Mouse (Mus musculus) liver, postnatal 0 days (tissue): ENCODE results near the gene Smpx. TPM values are rescaled to one million over a fixed set of nuclear protein-coding genes. Genes with fewer than 3 reads are reported as not detected.

Experiments
- ATAC-seq: fragments of 200-750 bp; cut with Nextera tagmentation; 2 replicates; pipeline ENCODE4 v1.8.0; 2017; ENCODE audit warnings: mild to moderate bottlenecking, moderate library complexity
- DNase-seq: peaks from one replicate; pipeline ENCODE4 v3.0.0-alpha.2; 2016
- H3K27ac ChIP-seq: fragments of 300-500 bp; sonication (generic); 2 replicates; pipeline ENCODE4 v1.5.1; 2014; ENCODE audit warnings: antibody characterized with exemption, moderate library complexity, mild to moderate bottlenecking, low read depth
- H3K27me3 ChIP-seq: fragments of 300-500 bp; sonication (generic); 2 replicates; pipeline ENCODE4 v1.6.1; 2014; ENCODE audit warnings: low read length, control low read depth, mixed read lengths; ENCODE audit not compliant: insufficient read depth
- H3K36me3 ChIP-seq: fragments of 300-500 bp; sonication (generic); replicated peaks from 2 replicates; pipeline ENCODE4 v1.6.1; 2014; ENCODE audit warnings: mild to moderate bottlenecking, control low read depth, low read length, moderate library complexity, mixed read lengths; ENCODE audit not compliant: insufficient read depth
- H3K4me1 ChIP-seq: fragments of 300-500 bp; sonication (generic); 2 replicates; pipeline ENCODE4 v1.6.1; 2014; ENCODE audit warnings: antibody characterized with exemption, mild to moderate bottlenecking, control low read depth; ENCODE audit not compliant: insufficient read depth
- H3K4me2 ChIP-seq: fragments of 300-500 bp; sonication (generic); 2 replicates; pipeline ENCODE4 v1.6.1; 2014; ENCODE audit warnings: low read depth, mild to moderate bottlenecking, low read length, moderate library complexity, mixed read lengths
- H3K4me3 ChIP-seq: fragments of 300-500 bp; sonication (generic); 2 replicates; pipeline ENCODE4 v1.5.1; 2014; ENCODE audit warnings: low read depth, low read length
- H3K9ac ChIP-seq: fragments of 300-500 bp; sonication (generic); replicated peaks from 2 replicates; pipeline ENCODE4 v1.6.1; 2014; ENCODE audit warnings: mild to moderate bottlenecking, moderate library complexity
- H3K9me3 ChIP-seq: fragments of 300-500 bp; sonication (generic); 2 replicates; pipeline ENCODE4 v1.6.1; 2016; ENCODE audit warnings: mild to moderate bottlenecking, control low read depth, low read length, mixed read lengths
- CTCF ChIP-seq: sonication (generic); IDR thresholded peaks from 2 replicates; pipeline ENCODE4 v1.5.1; 2016; ENCODE audit warnings: antibody characterized with exemption, low read depth
- EP300 ChIP-seq: IDR thresholded peaks from 2 replicates; pipeline ENCODE4 v1.6.1; 2016; ENCODE audit warnings: antibody characterized with exemption, low read depth, mild to moderate bottlenecking
- WGBS: fragments of 180-500 bp; shearing (Covaris S2); extraction: QIAGEN DNeasy Blood & Tissue Kit; methylation state at CpG from one replicate; pipeline ENCODE4 v1.1.7; 2014; ENCODE audit not compliant: insufficient replicate concordance; 5-methylcytosine and 5-hydroxymethylcytosine counted together
- polyA plus RNA-seq: library from polyadenylated mRNA; unstranded; fragments of >200 nt; fragmentation: Nextera tagmentation; extraction: Ambion mirVana; gene quantifications from 2 replicates; pipeline ENCODE4 v1.2.1, GENCODE M21; 2015

Gene Smpx
- polyA plus RNA-seq, 1 experiment from 2014 or later: 0.36 TPM

DNA sequence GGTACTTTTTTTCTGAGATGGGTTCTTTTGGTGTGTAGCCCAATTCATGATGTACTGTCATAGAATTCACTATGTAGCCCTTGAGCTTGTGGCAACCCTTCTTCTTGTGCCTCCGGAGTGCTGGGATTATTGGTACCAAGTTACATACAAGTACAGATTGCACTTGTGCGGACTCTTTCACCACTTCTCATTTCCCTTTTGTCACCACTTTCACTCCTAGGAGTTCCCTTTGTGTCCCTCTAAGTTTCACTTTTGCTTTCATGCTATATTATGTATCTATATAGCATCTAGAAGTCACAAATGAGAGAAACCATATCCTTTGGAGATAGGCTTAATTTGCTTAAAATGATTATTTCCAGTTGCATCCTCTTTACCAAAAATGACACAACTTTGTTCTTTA, 103.0 kb downstream of the Smpx start:
- H3K9ac ChIP-seq: no peak overlapping the region
- H3K4me2 ChIP-seq: no peak overlapping the region
- no peaks in the 10 kb centered on the region for H3K36me3 ChIP-seq
- H3K9me3 ChIP-seq: no peaks in the 10 kb centered on the region
- H3K4me3 ChIP-seq: no peak overlapping the region
- no peak for ATAC-seq
- no peaks in the 10 kb centered on the region for H3K27me3 ChIP-seq
- TF ChIP-seq EP300 (no peak), CTCF (no peak)
- no peaks in the 10 kb centered on the region for H3K4me1 ChIP-seq
- no peak overlapping the region for H3K27ac ChIP-seq
- DNase-seq: no peak
- 76% methylated on average over 2 of the region's 2 CpGs for WGBS

Other genes starting within 250 kb of the Smpx start
- gene Sms, start 206.6 kb upstream of the Smpx start, polyA plus RNA-seq: 17.9 and 18.3 TPM in 2 replicates
- gene Yy2, start 129.9 kb upstream of the Smpx start, polyA plus RNA-seq: 0.62 and 0.75 TPM in 2 replicates
- gene Mbtps2, start 100.2 kb upstream of the Smpx start, polyA plus RNA-seq: 3.7 and 4.5 TPM in 2 replicates
- not detected in 2 replicates for gene Klhl34, start 119.5 kb downstream of the Smpx start, polyA plus RNA-seq